Mouse (Mus musculus) layer of hippocampus, adult 8-10 months (tissue): Measurements from ENCODE around the gene Dapk1. TPM values are rescaled to one million over a fixed set of nuclear protein-coding genes. Genes with fewer than 3 reads are reported as not detected.
A peak's percentile ranks its signal among the peaks of the same experiment; 100 is the strongest.

Experiments used
- DNase-seq, 2 experiments: peaks; one replicate each; pipeline ENCODE4 v3.0.0; 2022; ENCODE audit warnings: low spot score in 2 of 2
- total RNA-seq, 4 experiments: library from RNA; stranded (reverse); gene quantifications; 2 replicates each; pipeline ENCODE4 v1.2.4; 2022

The Dapk1 gene
- total RNA-seq, 4 experiments from 2014 or later: 96.3 to 132 (median 118) TPM

- no peak for DNase-seq
Observed at GRCm38 (mm10) chr13:60615057-60615650, 13.4 kb downstream of the Dapk1 start.

GRCm38 (mm10) chr13:60616036-60616435, 14.3 kb downstream of the Dapk1 start:
- no peak for DNase-seq

GRCm38 (mm10) chr13:60618287-60618686, 16.5 kb downstream of the Dapk1 start:
- no peak for DNase-seq

- peak in 1 of 2 experiments; percentile 33 for DNase-seq
Observed at GRCm38 (mm10) chr13:60619723-60620122, 18.0 kb downstream of the Dapk1 start.

GRCm38 (mm10) chr13:60621411-60621965, 19.7 kb downstream of the Dapk1 start:
- no peak for DNase-seq

- no peak for DNase-seq
Observed at GRCm38 (mm10) chr13:60625581-60625980, 23.8 kb downstream of the Dapk1 start.

- DNase-seq: no peak
Observed at GRCm38 (mm10) chr13:60627843-60628656, 26.3 kb downstream of the Dapk1 start.

- no peak for DNase-seq
Observed at GRCm38 (mm10) chr13:60628657-60628950, 26.9 kb downstream of the Dapk1 start.

GRCm38 (mm10) chr13:60629419-60629818, 27.7 kb downstream of the Dapk1 start:
- no peak for DNase-seq

GRCm38 (mm10) chr13:60633945-60634344, 32.2 kb downstream of the Dapk1 start:
- no peak for DNase-seq

GRCm38 (mm10) chr13:60635636-60636035, 33.9 kb downstream of the Dapk1 start:
- no peak for DNase-seq

GRCm38 (mm10) chr13:60639482-60640055, 37.8 kb downstream of the Dapk1 start:
- DNase-seq: no peak

GRCm38 (mm10) chr13:60640420-60640819, 38.7 kb downstream of the Dapk1 start:
- no peak for DNase-seq

GRCm38 (mm10) chr13:60644457-60644889, 42.7 kb downstream of the Dapk1 start:
- no peak for DNase-seq

- DNase-seq: no peak
Observed at GRCm38 (mm10) chr13:60646791-60647190, 45.0 kb downstream of the Dapk1 start.

GRCm38 (mm10) chr13:60648350-60648749, 46.6 kb downstream of the Dapk1 start:
- no peak for DNase-seq

GRCm38 (mm10) chr13:60650000-60650399, 48.3 kb downstream of the Dapk1 start:
- no peak for DNase-seq

- no peak for DNase-seq
Observed at GRCm38 (mm10) chr13:60654017-60654565, 52.3 kb downstream of the Dapk1 start.

GRCm38 (mm10) chr13:60655246-60655645, 53.5 kb downstream of the Dapk1 start:
- DNase-seq: no peak

GRCm38 (mm10) chr13:60659600-60659999, 57.9 kb downstream of the Dapk1 start:
- no peak for DNase-seq

GRCm38 (mm10) chr13:60660056-60660455, 58.3 kb downstream of the Dapk1 start:
- no peak for DNase-seq

GRCm38 (mm10) chr13:60660711-60661261, 59.0 kb downstream of the Dapk1 start:
- no peak for DNase-seq
